Mouse (Mus musculus) CH12.LX (cell line): ENCODE measurements around the gene Pcnt. TPM values are rescaled to one million over a fixed set of nuclear protein-coding genes. Genes with fewer than 3 reads are reported as not detected.

Experiments
- DNase-seq: peaks from one replicate; pipeline ENCODE4 v3.0.0-alpha.2; 2013; ENCODE audit errors: extremely low read depth
- H3K27ac ChIP-seq: 2 replicates; pipeline ENCODE4 v1.5.1; 2012; ENCODE audit warnings: low read depth, mild to moderate bottlenecking, control low read depth, moderate library complexity; ENCODE audit not compliant: insufficient read depth
- H3K27me3 ChIP-seq: replicated peaks from 2 replicates; pipeline ENCODE3; 2012; ENCODE audit warnings: inconsistent platforms
- H3K36me3 ChIP-seq, 2 experiments: replicated peaks in 1 of 2; 2 replicates each; pipeline versions ENCODE3 to v1.6.1; 2012; ENCODE audit warnings: inconsistent platforms in 1 of 2, low read length in 1 of 2, mild to moderate bottlenecking in 1 of 2, mixed read lengths in 1 of 2, moderate library complexity in 1 of 2; ENCODE audit not compliant: control insufficient read depth in 1 of 2, insufficient read depth in 1 of 2
- H3K4me1 ChIP-seq, 2 experiments: 2 replicates each; pipeline ENCODE4 v1.6.1; 2012; ENCODE audit warnings: inconsistent platforms in 1 of 2, moderate library complexity in 1 of 2; ENCODE audit not compliant: insufficient read depth in 2 of 2, control insufficient read depth in 1 of 2
- H3K4me2 ChIP-seq: 2 replicates; pipeline ENCODE4 v1.6.1; 2012; ENCODE audit warnings: low read depth, mild to moderate bottlenecking, control low read depth; ENCODE audit not compliant: poor library complexity, insufficient read depth, severe bottlenecking
- H3K4me3 ChIP-seq, 3 experiments: fragments of 150-350 bp in 1 of 3; sonication (generic) in 1 of 3; replicated peaks in 1 of 3; 2 replicates each; pipeline versions ENCODE3 to v1.5.1; 2011 to 2012; ENCODE audit warnings: low read depth in 2 of 3, low read length in 2 of 3, mild to moderate bottlenecking in 2 of 3, moderate library complexity in 2 of 3, control low read depth in 1 of 3, improper control_type of control experiment in 1 of 3, inconsistent platforms in 1 of 3, mixed read lengths in 1 of 3; ENCODE audit not compliant: poor library complexity in 1 of 3
- H3K79me2 ChIP-seq: replicated peaks from 2 replicates; pipeline ENCODE4 v1.6.1; 2012; ENCODE audit warnings: mild to moderate bottlenecking, moderate library complexity; ENCODE audit not compliant: control insufficient read depth, poor library complexity, insufficient read depth, severe bottlenecking; ENCODE audit errors: extremely low read depth
- H3K9ac ChIP-seq: 2 replicates; pipeline ENCODE4 v1.6.1; 2012; ENCODE audit warnings: low read depth, mild to moderate bottlenecking, control low read depth, moderate library complexity; ENCODE audit not compliant: insufficient read depth
- H3K9me3 ChIP-seq: replicated peaks from 2 replicates; pipeline ENCODE3; 2012; ENCODE audit warnings: low read length, inconsistent platforms, mixed read lengths
- ETS1 ChIP-seq: conservative IDR thresholded peaks from 2 replicates; pipeline ENCODE4 v1.6.1; 2012; ENCODE audit warnings: low read depth, mild to moderate bottlenecking, inconsistent platforms, low read length, improper control_type of control experiment, moderate library complexity
- HCFC1 ChIP-seq: IDR thresholded peaks from 2 replicates; pipeline ENCODE4 v1.6.1; 2012; ENCODE audit warnings: low read depth, mild to moderate bottlenecking, inconsistent platforms, low read length, improper control_type of control experiment
- IRF4 ChIP-seq: IDR thresholded peaks from 2 replicates; pipeline ENCODE4 v1.6.1; 2014; ENCODE audit warnings: low read depth, mild to moderate bottlenecking, inconsistent platforms, low read length, improper control_type of control experiment
- JUN ChIP-seq: IDR thresholded peaks from 2 replicates; pipeline ENCODE4 v1.6.1; 2011; ENCODE audit warnings: low read depth, mild to moderate bottlenecking, low read length, improper control_type of control experiment, moderate library complexity; ENCODE audit not compliant: insufficient read depth
- JUND ChIP-seq: conservative IDR thresholded peaks from 2 replicates; pipeline ENCODE4 v1.6.1; 2011; ENCODE audit warnings: low read depth, low read length, improper control_type of control experiment
- KAT2A ChIP-seq: IDR thresholded peaks from 2 replicates; pipeline ENCODE4 v1.6.1; 2012; ENCODE audit warnings: low read length, improper control_type of control experiment, inconsistent platforms; ENCODE audit not compliant: insufficient replicate concordance
- MAZ ChIP-seq: IDR thresholded peaks from 2 replicates; pipeline ENCODE4 v1.6.1; 2012; ENCODE audit warnings: low read depth, mild to moderate bottlenecking, inconsistent platforms, low read length, improper control_type of control experiment, moderate library complexity
- MEF2A ChIP-seq: IDR thresholded peaks from 2 replicates; pipeline ENCODE4 v1.6.1; 2014; ENCODE audit warnings: low read depth, mild to moderate bottlenecking, inconsistent platforms, low read length, improper control_type of control experiment, borderline replicate concordance
- MXI1 ChIP-seq: IDR thresholded peaks from 2 replicates; pipeline ENCODE4 v1.6.1; 2011; ENCODE audit warnings: mild to moderate bottlenecking, low read depth, low read length, improper control_type of control experiment
- MYC ChIP-seq: IDR thresholded peaks from 2 replicates; pipeline ENCODE4 v1.6.1; 2011; ENCODE audit warnings: low read depth, mild to moderate bottlenecking, improper control_type of control experiment, low read length
- NELFE ChIP-seq: IDR thresholded peaks from 2 replicates; pipeline ENCODE4 v1.6.1; 2011; ENCODE audit warnings: low read depth, low read length, improper control_type of control experiment
- NRF1 ChIP-seq: IDR thresholded peaks from 2 replicates; pipeline ENCODE4 v1.6.1; 2014; ENCODE audit warnings: low read depth, mild to moderate bottlenecking, inconsistent platforms, low read length, improper control_type of control experiment, moderate library complexity
- POLR2AphosphoS2 ChIP-seq: IDR thresholded peaks from 2 replicates; pipeline ENCODE4 v1.6.1; 2011; ENCODE audit warnings: low read depth, low read length, improper control_type of control experiment
- SIN3A ChIP-seq: IDR thresholded peaks from 2 replicates; pipeline ENCODE4 v1.6.1; 2012; ENCODE audit warnings: low read length, improper control_type of control experiment, inconsistent platforms
- TCF12 ChIP-seq: IDR thresholded peaks from 2 replicates; pipeline ENCODE4 v1.6.1; 2014; ENCODE audit warnings: low read depth, mild to moderate bottlenecking, inconsistent platforms, low read length, improper control_type of control experiment
- USF2 ChIP-seq: conservative IDR thresholded peaks from 2 replicates; pipeline ENCODE4 v1.6.1; 2011; ENCODE audit warnings: low read depth, low read length, improper control_type of control experiment
- ZC3H11A ChIP-seq: IDR thresholded peaks from 2 replicates; pipeline ENCODE4 v1.6.1; 2012; ENCODE audit warnings: low read depth, mild to moderate bottlenecking, inconsistent platforms, low read length, improper control_type of control experiment
- dilution Hi-C: fragments of 300-500 bp; cut with MboI; formaldehyde crosslinking; loops from 2 replicates; pipeline ENCODE4 v1.14.3; 2020; ENCODE audit warnings: low sequenced_read_pairs; ENCODE audit not compliant: extremely low pct_unique_long_range_greater_than_20kb, extremely low pct_ligation_motif_present
- in situ Hi-C: fragments of 300-500 bp; cut with MboI; formaldehyde crosslinking; loops from 3 replicates; pipeline ENCODE4 v1.14.3; 2019; ENCODE audit warnings: low sequenced_read_pairs, low pct_ligation_motif_present, low pct_unique_long_range_greater_than_20kb, mixed read lengths
- polyA plus RNA-seq: library from polyadenylated mRNA; unstranded; fragments of >175 nt; gene quantifications from 2 replicates; pipeline ENCODE4 v1.2.1, GENCODE M21; 2012; ENCODE audit warnings: low read depth; ENCODE audit not compliant: insufficient read length
- total RNA-seq, 2 experiments: library from RNA; depleted of rRNA; stranded (reverse); fragments of 300-350 nt in 1 of 2; fragments of >200 nt in 1 of 2; gene quantifications; 2 replicates each; pipeline ENCODE4 v1.2.3; 2012 to 2014

Gene Pcnt
- total and polyA plus RNA-seq, 3 experiments: 22.2 to 30.2 (median 29.1) TPM

- H3K4me1 ChIP-seq: no peaks in the 10 kb centered on the region
- H3K9me3 ChIP-seq: no peaks in the 10 kb centered on the region
- H3K27me3 ChIP-seq: no peaks in the 10 kb centered on the region
- no peak overlapping the region for H3K9ac ChIP-seq
- dilution Hi-C loops: no loop called here
- no peak overlapping the region for H3K27ac ChIP-seq
- TF ChIP-seq SIN3A (no peak), NRF1 (no peak), JUN (no peak), MXI1 (no peak), ZC3H11A (no peak), ETS1 (no peak), MEF2A (no peak), TCF12 (no peak), HCFC1 (no peak), JUND (no peak), USF2 (no peak), IRF4 (no peak)
- no peak overlapping the region for H3K4me2 ChIP-seq
- no peak overlapping the region for H3K4me3 ChIP-seq
- no peak for DNase-seq
- in situ Hi-C loops: no loop called here
- peaks cover 26 to 71% of the 10 kb centered on the region in 2 experiments for H3K36me3 ChIP-seq
- no peaks in the 10 kb centered on the region for H3K79me2 ChIP-seq
These were observed 79.4 kb downstream of the Pcnt start for GRCm38 (mm10) chr10:76363233-76363632.

GRCm38 (mm10) chr10:76358468-76358867, 84.1 kb downstream of the Pcnt start:
- H3K4me3 ChIP-seq: no peak overlapping the region
- H3K9ac ChIP-seq: no peak overlapping the region
- peaks cover 37 to 74% of the 10 kb centered on the region in 2 experiments for H3K36me3 ChIP-seq
- H3K4me1 ChIP-seq: no peaks in the 10 kb centered on the region
- DNase-seq: no peak
- TF ChIP-seq MYC: no peak
- TF ChIP-seq ETS1: no peak
- TF ChIP-seq KAT2A: no peak
- TF ChIP-seq NELFE: no peak
- no peak for TF ChIP-seq MAZ
- no peak for TF ChIP-seq POLR2AphosphoS2
- TF ChIP-seq SIN3A: no peak
- no peak for TF ChIP-seq USF2
- no peak for TF ChIP-seq NRF1
- no peaks in the 10 kb centered on the region for H3K79me2 ChIP-seq
- no peaks in the 10 kb centered on the region for H3K9me3 ChIP-seq
- no peaks in the 10 kb centered on the region for H3K27me3 ChIP-seq
- H3K4me2 ChIP-seq: no peak overlapping the region
- dilution Hi-C loops: no loop called here
- no peak overlapping the region for H3K27ac ChIP-seq
- in situ Hi-C loops: no loop called here
